ENCODE assay signal across 27 mouse cellular contexts in genomic region chr5:73442176-73442575, GRCm38 (mm10). TPM values are rescaled to one million over a fixed set of nuclear protein-coding genes. Genes with fewer than 3 reads are reported as not detected.
DNase-seq lines count a peak whose midpoint lies in the region; ATAC-seq and TF ChIP-seq lines count a peak whose summit lies in the region.
"Had no signal": no experiment of that assay in that cellular context is flagged by ENCODE, and none has a peak within 500 bp of the region (broad histone marks: within the 10 kb centered on the region; RNA-seq: fewer than 3 reads in every experiment).

No protein-coding gene starts in this region.

- H3K79me2 ChIP-seq in MEL (ENCODE audit: control insufficient read depth, insufficient read depth, low read length, poor library complexity): no peaks in the 10 kb centered on the region

- TF ChIP-seq EP300 in MEL (IDR thresholded peaks at IDR 0.05; ENCODE audit: low read depth in 1 of 2, low read length in 2 of 2): peak; percentile 54 to 60

- no peak for TF ChIP-seq RAD21 in MEL (IDR thresholded peaks at IDR 0.05; ENCODE audit: low read depth, low read length)

- H3K9me3 ChIP-seq in intestine, embryonic 14.5 days (ENCODE audit: control insufficient read depth, low read length): no peaks in the 10 kb centered on the region
- no peaks in the 10 kb centered on the region for H3K9me3 ChIP-seq in intestine, embryonic 16.5 days (ENCODE audit: control insufficient read depth, low read length)
- no peaks in the 10 kb centered on the region for H3K9me3 ChIP-seq in kidney, postnatal 0 days (replicated peaks; ENCODE audit: low read length)
- no peaks in the 10 kb centered on the region for H3K9me3 ChIP-seq in MEL (replicated peaks; ENCODE audit: insufficient read depth, low read length)
- H3K9me3 ChIP-seq: embryonic facial prominence, embryonic 12.5 days; forebrain, embryonic 13.5 days; heart, embryonic 15.5 days; hindbrain, embryonic 10.5 days had no signal

- H3K27ac ChIP-seq in intestine, embryonic 14.5 days (ENCODE audit: low read depth): no peak overlapping the region
- no peak overlapping the region for H3K27ac ChIP-seq in intestine, embryonic 16.5 days (ENCODE audit: low read length)
- no peak overlapping the region for H3K27ac ChIP-seq in kidney, postnatal 0 days
- H3K27ac ChIP-seq in kidney, adult 2 months (ENCODE audit: insufficient read depth, low read depth, low read length): no peak overlapping the region
- H3K27ac ChIP-seq in MEL (ENCODE audit: control insufficient read depth, low read depth, low read length): no peak overlapping the region
- H3K27ac ChIP-seq: embryonic facial prominence, embryonic 12.5 days; forebrain, embryonic 13.5 days; heart, adult 2 months; heart, embryonic 15.5 days; hindbrain, embryonic 10.5 days; hindbrain, embryonic 14.5 days had no signal

- H3K27me3 ChIP-seq in intestine, embryonic 14.5 days (replicated peaks; ENCODE audit: control insufficient read depth, insufficient read depth, low read length): no peaks in the 10 kb centered on the region
- no peaks in the 10 kb centered on the region for H3K27me3 ChIP-seq in intestine, embryonic 16.5 days (replicated peaks; ENCODE audit: control insufficient read depth, insufficient read depth, low read length)
- H3K27me3 ChIP-seq in kidney, postnatal 0 days (ENCODE audit: insufficient read depth, low read length): no peaks in the 10 kb centered on the region
- no peaks in the 10 kb centered on the region for H3K27me3 ChIP-seq in kidney, adult 2 months (replicated peaks; ENCODE audit: control insufficient read depth, insufficient read depth, low read length)
- no peaks in the 10 kb centered on the region; a peak in 2 of 4 replicates for H3K27me3 ChIP-seq in MEL (ENCODE audit: control insufficient read depth in 1 of 2, insufficient read depth in 2 of 2, low read length in 2 of 2)
- H3K27me3 ChIP-seq: embryonic facial prominence, embryonic 12.5 days; forebrain, embryonic 13.5 days; heart, embryonic 15.5 days had no signal

- H3K36me3 ChIP-seq in intestine, embryonic 14.5 days (ENCODE audit: control insufficient read depth, insufficient read depth, low read length): no peaks in the 10 kb centered on the region
- no peaks in the 10 kb centered on the region for H3K36me3 ChIP-seq in intestine, embryonic 16.5 days (ENCODE audit: control insufficient read depth, insufficient read depth, low read length)
- no peaks in the 10 kb centered on the region for H3K36me3 ChIP-seq in kidney, postnatal 0 days (ENCODE audit: insufficient read depth, low read length)
- H3K36me3 ChIP-seq in kidney, adult 2 months (ENCODE audit: control insufficient read depth, insufficient read depth, low read length): no peaks in the 10 kb centered on the region
- no peaks in the 10 kb centered on the region for H3K36me3 ChIP-seq in MEL (ENCODE audit: control insufficient read depth in 1 of 2, insufficient read depth in 2 of 2, low read length in 2 of 2)
- H3K36me3 ChIP-seq: embryonic facial prominence, embryonic 12.5 days; heart, embryonic 15.5 days; hindbrain, embryonic 10.5 days had no signal

- H3K4me3 ChIP-seq in intestine, embryonic 14.5 days (ENCODE audit: low read depth, low read length): no peak overlapping the region
- H3K4me3 ChIP-seq in intestine, embryonic 16.5 days (ENCODE audit: low read length): no peak overlapping the region
- no peak overlapping the region for H3K4me3 ChIP-seq in kidney, postnatal 0 days (replicated peaks; ENCODE audit: low read depth, low read length)
- no peak overlapping the region for H3K4me3 ChIP-seq in kidney, adult 2 months (ENCODE audit: insufficient read depth, low read depth, low read length)
- H3K4me3 ChIP-seq in MEL (ENCODE audit: control insufficient read depth in 1 of 2, insufficient read depth in 1 of 2, low read depth in 2 of 2, low read length in 2 of 2): peak overlapping the region; percentile 38 to 48
- H3K4me3 ChIP-seq: embryonic facial prominence, embryonic 12.5 days; forebrain, embryonic 13.5 days; heart, adult 2 months; heart, embryonic 15.5 days; hindbrain, embryonic 10.5 days had no signal

- 80% methylated on average over 9 of the region's 9 CpGs for WGBS in intestine, embryonic 14.5 days
- WGBS in intestine, embryonic 16.5 days: 80% methylated on average over 9 of the region's 9 CpGs
- WGBS in kidney, postnatal 0 days: 39% methylated on average over 9 of the region's 9 CpGs
- 44% methylated on average over 9 of the region's 9 CpGs for WGBS in kidney, adult 2 months

- TF ChIP-seq CTCF in kidney, postnatal 0 days (IDR thresholded peaks at IDR 0.05; ENCODE audit: low read depth): no peak
- TF ChIP-seq CTCF in kidney, adult 2 months (conservative IDR thresholded peaks at IDR 0.05; ENCODE audit: insufficient read depth, insufficient read length, low read depth, low read length): no peak
- no peak for TF ChIP-seq CTCF in MEL (IDR thresholded peaks at IDR 0.05 in 2 of 3, conservative IDR thresholded peaks at IDR 0.05 in 1 of 3; ENCODE audit: control insufficient read depth in 1 of 3, insufficient read depth in 1 of 3, low read depth in 2 of 3, low read length in 3 of 3, poor library complexity in 1 of 3, severe bottlenecking in 1 of 3)

- no peak for TF ChIP-seq POLR2A in kidney, adult 2 months (IDR thresholded peaks at IDR 0.05; ENCODE audit: low read depth, low read length)
- no peak for TF ChIP-seq POLR2A in MEL (IDR thresholded peaks at IDR 0.05; ENCODE audit: control insufficient read depth in 1 of 2, insufficient read depth in 1 of 2, low read depth in 1 of 2, low read length in 2 of 2, poor library complexity in 1 of 2)

- no peaks in the 10 kb centered on the region for H3K4me1 ChIP-seq in intestine, embryonic 14.5 days (replicated peaks; ENCODE audit: control insufficient read depth, insufficient read depth, low read length)
- H3K4me1 ChIP-seq in intestine, embryonic 16.5 days (ENCODE audit: control insufficient read depth, insufficient read depth, low read length): no peaks in the 10 kb centered on the region
- no peaks in the 10 kb centered on the region for H3K4me1 ChIP-seq in kidney, postnatal 0 days (replicated peaks; ENCODE audit: insufficient read depth, low read length)
- no peaks in the 10 kb centered on the region for H3K4me1 ChIP-seq in kidney, adult 2 months (ENCODE audit: control insufficient read depth, insufficient read depth, low read length)
- peaks cover 3% of the 10 kb centered on the region in 2 experiments; a peak in 2 of 4 replicates for H3K4me1 ChIP-seq in MEL (ENCODE audit: control insufficient read depth in 1 of 2, insufficient read depth in 2 of 2, low read length in 2 of 2)
- H3K4me1 ChIP-seq: embryonic facial prominence, embryonic 12.5 days; forebrain, embryonic 13.5 days; heart, embryonic 15.5 days; hindbrain, embryonic 10.5 days had no signal

- H3K4me2 ChIP-seq in intestine, embryonic 14.5 days (ENCODE audit: low read length): no peak overlapping the region
- no peak overlapping the region for H3K4me2 ChIP-seq in intestine, embryonic 16.5 days (ENCODE audit: low read depth, low read length)
- H3K4me2 ChIP-seq in kidney, postnatal 0 days (ENCODE audit: low read length): peak overlapping the region; percentile 22; the same call in 1 of the 2 replicates
- H3K4me2 ChIP-seq: embryonic facial prominence, embryonic 12.5 days; forebrain, embryonic 13.5 days; heart, embryonic 11.5 days; heart, embryonic 15.5 days; hindbrain, embryonic 14.5 days had no signal

- no peak for ATAC-seq in intestine, embryonic 14.5 days (replicated peaks; ENCODE audit: low FRiP score, low TSS enrichment, low read depth)
- no peak for ATAC-seq in intestine, embryonic 16.5 days
- no peak for ATAC-seq in kidney, postnatal 0 days (replicated peaks; ENCODE audit: low FRiP score, low read depth)
- ATAC-seq: CD4-positive, CD25-positive, alpha-beta regulatory T cell, adult 4 months; forebrain, embryonic 13.5 days; forebrain, postnatal 0 days; intestine, postnatal 0 days had no signal

- no peak overlapping the region for H3K9ac ChIP-seq in intestine, embryonic 14.5 days (ENCODE audit: low read length)
- H3K9ac ChIP-seq in intestine, embryonic 16.5 days (ENCODE audit: low read depth, low read length): no peak overlapping the region
- H3K9ac ChIP-seq in kidney, postnatal 0 days (ENCODE audit: low read depth, low read length): no peak overlapping the region
- H3K9ac ChIP-seq in MEL (ENCODE audit: control insufficient read depth, low read depth, low read length, poor library complexity, severe bottlenecking): 0 out of 2 replicates have a peak overlapping the region, but pooled peaks have one; percentile 21
- H3K9ac ChIP-seq: embryonic facial prominence, embryonic 12.5 days; forebrain, embryonic 13.5 days; forebrain, postnatal 0 days; heart, embryonic 15.5 days; hindbrain, embryonic 14.5 days had no signal

- peak; percentile 29 for DNase-seq in intestine, embryonic 14.5 days (ENCODE audit: low spot score)
- DNase-seq in kidney, postnatal 0 days (ENCODE audit: low spot score): peak; percentile 49
- no peak for DNase-seq in kidney, adult 2 months
- DNase-seq in MEL (ENCODE audit: low read depth, low spot score): peak; percentile 78
- DNase-seq in adrenal gland, adult 2 months: no peak
- DNase-seq in right cerebral cortex, postnatal 25 days: no peak
- DNase-seq: adrenal gland, adult 8-10 months; adrenal gland, postnatal 36 days; B cell, adult 2 months; cerebellum, adult 11 months; cerebellum, adult 8-10 months; cerebellum, postnatal 14 days; embryo, embryonic 11 days; forebrain, postnatal 0 days; gastrocnemius, postnatal 14 days; heart, adult 2 months; heart, postnatal 14 days had no signal

RNA-seq across cellular contexts. Expression of gene Cwh43, which starts 36.3 kb away (rescaled TPM):
- polyA plus RNA-seq in intestine, embryonic 14.5 days (2014; fragmentation: Nextera tagmentation; extraction: Ambion mirVana): 0.07 and 0.09 TPM in 2 replicates
- 0.13 and 0.16 TPM in 2 replicates for polyA plus RNA-seq in intestine, embryonic 16.5 days (2015; fragmentation: Nextera tagmentation; extraction: Ambion mirVana)
- polyA plus RNA-seq in kidney, postnatal 0 days (2015; fragmentation: Nextera tagmentation; extraction: Ambion mirVana): 5.9 TPM in 2 replicates
- 7.5 and 10.2 TPM in 2 replicates for polyA plus RNA-seq in kidney, adult 2 months (2012; rRNA removed)
- not detected in 2 replicates for total RNA-seq in MEL (2012; rRNA removed)
- not detected for polyA plus RNA-seq in MEL (2012; ENCODE audit: insufficient read depth in 1 of 2, insufficient read length in 2 of 2, low read depth in 1 of 2, low replicate concordance in 2 of 2, missing spikeins in 1 of 2)
- total RNA-seq in adrenal gland, adult 2 months (2021): under 1 TPM in 1 of 2 experiments, not detected in 1; 0.14 TPM
- not detected in 2 replicates for polyA plus RNA-seq in adrenal gland, adult 2 months (2012; rRNA removed)
- total RNA-seq: adrenal gland, adult 8-10 months; adrenal gland, postnatal 36 days; common myeloid progenitor, adult 5-6 weeks; gastrocnemius, postnatal 14 days; heart, adult 2 months; heart, postnatal 14 days had no signal
- polyA plus RNA-seq: CD4-positive, CD25-positive, alpha-beta regulatory T cell, adult 4 months; embryonic facial prominence, embryonic 12.5 days; heart, adult 2 months; heart, embryonic 11.5 days; heart, embryonic 15.5 days; hindbrain, embryonic 10.5 days had no signal

RNA-seq across cellular contexts. Expression of gene Dcun1d4, which starts 38.6 kb away (rescaled TPM):
- polyA plus RNA-seq in intestine, embryonic 14.5 days (2014; fragmentation: Nextera tagmentation; extraction: Ambion mirVana): 28.3 and 30.3 TPM in 2 replicates
- polyA plus RNA-seq in intestine, embryonic 16.5 days (2015; fragmentation: Nextera tagmentation; extraction: Ambion mirVana): 14.8 and 14.9 TPM in 2 replicates
- polyA plus RNA-seq in kidney, postnatal 0 days (2015; fragmentation: Nextera tagmentation; extraction: Ambion mirVana): 22.0 and 23.8 TPM in 2 replicates
- polyA plus RNA-seq in kidney, adult 2 months (2012; rRNA removed): 12.3 and 14.2 TPM in 2 replicates
- total RNA-seq in MEL (2012; rRNA removed): 7.6 and 9.2 TPM in 2 replicates
- 10 to 100 TPM in 1 of 2 experiments, not detected in 1; 10.0 TPM for polyA plus RNA-seq in MEL (2012; ENCODE audit: insufficient read depth in 1 of 2, insufficient read length in 2 of 2, low read depth in 1 of 2, low replicate concordance in 2 of 2, missing spikeins in 1 of 2)
- total RNA-seq in adrenal gland, adult 2 months (2021): 10 to 100 TPM; 39.8 to 49.4 TPM
- polyA plus RNA-seq in adrenal gland, adult 2 months (2012; rRNA removed): 2.3 and 3.5 TPM in 2 replicates

Comparison
In these comparisons a context has a peak if more than half of its experiments do, and no peak if none do; other contexts are left out.
1. DNase-seq: peak in intestine, embryonic 14.5 days (single experiment), kidney, postnatal 0 days (single experiment) and MEL (single experiment); none in kidney, adult 2 months (single experiment), adrenal gland, adult 2 months (single experiment) and right cerebral cortex, postnatal 25 days (single experiment).
2. H3K4me3 ChIP-seq: peak in MEL (2 of 2); none in intestine, embryonic 14.5 days (single experiment), intestine, embryonic 16.5 days (single experiment), kidney, postnatal 0 days (single experiment) and kidney, adult 2 months (single experiment).